Mouse (Mus musculus) forelimb bud, embryonic 11.5 days (tissue): ENCODE data around the gene Edil3.
A peak's percentile ranks its signal among the peaks of the same experiment; 100 is the strongest.
"Not testable (repeated sequence)": the region's sequence is repeated elsewhere in the genome, so short reads cannot be mapped to it uniquely, and the experiment has no call there.

Source experiments
- DNase-seq: peaks from one replicate; pipeline ENCODE4 v3.0.0-alpha.2; 2012; ENCODE audit warnings: low read depth, low spot score

Edil3 gene

GRCm38 (mm10) chr13:88972355-88972754 is 151.1 kb downstream of the Edil3 start:
- DNase-seq: no peak

- no peak for DNase-seq
Observed at GRCm38 (mm10) chr13:89007696-89008427, 186.6 kb downstream of the Edil3 start.

- DNase-seq: no peak
Observed at GRCm38 (mm10) chr13:89012500-89012899, 191.2 kb downstream of the Edil3 start.

GRCm38 (mm10) chr13:89029817-89030539 is 208.7 kb downstream of the Edil3 start:
- DNase-seq: peak; percentile 8

GRCm38 (mm10) chr13:89035711-89036110 is 214.4 kb downstream of the Edil3 start:
- DNase-seq: no peak

GRCm38 (mm10) chr13:89041495-89041894 is 220.2 kb downstream of the Edil3 start:
- no peak for DNase-seq

- DNase-seq: not testable (repeated sequence)
Observed at GRCm38 (mm10) chr13:89070132-89070531, 248.9 kb downstream of the Edil3 start.

- DNase-seq: no peak
Observed at GRCm38 (mm10) chr13:89076212-89076611, 254.9 kb downstream of the Edil3 start.

- no peak for DNase-seq
Observed at GRCm38 (mm10) chr13:89105889-89106288, 284.6 kb downstream of the Edil3 start.

GRCm38 (mm10) chr13:89117551-89117950 is 296.3 kb downstream of the Edil3 start:
- no peak for DNase-seq

- DNase-seq: no peak
Observed at GRCm38 (mm10) chr13:89119809-89120208, 298.5 kb downstream of the Edil3 start.

GRCm38 (mm10) chr13:89122511-89123253 is 301.4 kb downstream of the Edil3 start:
- no peak for DNase-seq

- DNase-seq: no peak
Observed at GRCm38 (mm10) chr13:89123396-89123795, 302.1 kb downstream of the Edil3 start.

GRCm38 (mm10) chr13:89146056-89146547 is 324.8 kb downstream of the Edil3 start:
- DNase-seq: no peak

- DNase-seq: no peak
Observed at GRCm38 (mm10) chr13:89151878-89152277, 330.6 kb downstream of the Edil3 start.

- no peak for DNase-seq
Observed at GRCm38 (mm10) chr13:89167960-89168359, 346.7 kb downstream of the Edil3 start.

- DNase-seq: no peak
Observed at GRCm38 (mm10) chr13:89170040-89170439, 348.8 kb downstream of the Edil3 start.

- no peak for DNase-seq
Observed at GRCm38 (mm10) chr13:89175154-89175553, 353.9 kb downstream of the Edil3 start.

- no peak for DNase-seq
Observed at GRCm38 (mm10) chr13:89189051-89189450, 367.8 kb downstream of the Edil3 start.

- no peak for DNase-seq
Observed at GRCm38 (mm10) chr13:89197019-89197418, 375.7 kb downstream of the Edil3 start.

- DNase-seq: no peak
Observed at GRCm38 (mm10) chr13:89199275-89199674, 378.0 kb downstream of the Edil3 start.

- no peak for DNase-seq
Observed at GRCm38 (mm10) chr13:89238104-89238503, 416.8 kb downstream of the Edil3 start.
